Mouse (Mus musculus) embryonic facial prominence, embryonic 14.5 days (tissue): ENCODE results near the gene Pbld2. TPM values are rescaled to one million over a fixed set of nuclear protein-coding genes. Genes with fewer than 3 reads are reported as not detected.
"Not testable (repeated sequence)": the region's sequence is repeated elsewhere in the genome, so short reads cannot be mapped to it uniquely, and the experiment has no call there.

Source experiments
- ATAC-seq: fragments of 200-750 bp; cut with Nextera tagmentation; 2 replicates; pipeline ENCODE4 v1.8.0; 2017; ENCODE audit warnings: low read depth, moderate number of reproducible peaks, moderate TSS enrichment
- DNase-seq: peaks from one replicate; pipeline ENCODE4 v3.0.0-alpha.2; 2015; ENCODE audit warnings: low spot score
- H3K27ac ChIP-seq: fragments of 300-500 bp; sonication (generic); replicated peaks from 2 replicates; pipeline ENCODE4 v1.5.1; 2014; ENCODE audit warnings: low read depth, mild to moderate bottlenecking, low read length, moderate library complexity
- H3K27me3 ChIP-seq: fragments of 300-500 bp; sonication (generic); replicated peaks from 2 replicates; pipeline ENCODE4 v1.6.1; 2014; ENCODE audit warnings: low read length; ENCODE audit not compliant: control insufficient read depth, insufficient read depth
- H3K36me3 ChIP-seq: fragments of 300-500 bp; sonication (generic); 2 replicates; pipeline ENCODE4 v1.6.1; 2014; ENCODE audit warnings: low read length, mixed read lengths; ENCODE audit not compliant: control insufficient read depth, insufficient read depth
- H3K4me1 ChIP-seq: fragments of 300-500 bp; sonication (generic); 2 replicates; pipeline ENCODE4 v1.6.1; 2014; ENCODE audit warnings: antibody characterized with exemption, low read length; ENCODE audit not compliant: control insufficient read depth, insufficient read depth
- H3K4me2 ChIP-seq: fragments of 300-500 bp; sonication (generic); 2 replicates; pipeline ENCODE4 v1.6.1; 2014; ENCODE audit warnings: low read depth, mild to moderate bottlenecking, low read length, moderate library complexity, mixed read lengths
- H3K4me3 ChIP-seq: fragments of 300-500 bp; sonication (generic); 2 replicates; pipeline ENCODE4 v1.5.1; 2014; ENCODE audit warnings: low read depth, mild to moderate bottlenecking, low read length
- H3K9ac ChIP-seq: fragments of 300-500 bp; sonication (generic); 2 replicates; pipeline ENCODE4 v1.6.1; 2014; ENCODE audit warnings: low read depth, mild to moderate bottlenecking, low read length, moderate library complexity, mixed read lengths
- H3K9me3 ChIP-seq: fragments of 300-500 bp; sonication (generic); 2 replicates; pipeline ENCODE4 v1.6.1; 2016; ENCODE audit warnings: low read length; ENCODE audit not compliant: control insufficient read depth
- WGBS: fragments of 180-500 bp; shearing (Covaris S2); extraction: QIAGEN DNeasy Blood & Tissue Kit; methylation state at CpG from one replicate; pipeline ENCODE4 v1.1.7; 2014; 5-methylcytosine and 5-hydroxymethylcytosine counted together
- polyA plus RNA-seq: library from polyadenylated mRNA; unstranded; fragments of >200 nt; fragmentation: Nextera tagmentation; extraction: Ambion mirVana; gene quantifications from 2 replicates; pipeline ENCODE4 v1.2.1, GENCODE M21; 2014

The Pbld2 gene
- polyA plus RNA-seq, 1 experiment from 2014 or later, result 1.1 TPM

DNA sequence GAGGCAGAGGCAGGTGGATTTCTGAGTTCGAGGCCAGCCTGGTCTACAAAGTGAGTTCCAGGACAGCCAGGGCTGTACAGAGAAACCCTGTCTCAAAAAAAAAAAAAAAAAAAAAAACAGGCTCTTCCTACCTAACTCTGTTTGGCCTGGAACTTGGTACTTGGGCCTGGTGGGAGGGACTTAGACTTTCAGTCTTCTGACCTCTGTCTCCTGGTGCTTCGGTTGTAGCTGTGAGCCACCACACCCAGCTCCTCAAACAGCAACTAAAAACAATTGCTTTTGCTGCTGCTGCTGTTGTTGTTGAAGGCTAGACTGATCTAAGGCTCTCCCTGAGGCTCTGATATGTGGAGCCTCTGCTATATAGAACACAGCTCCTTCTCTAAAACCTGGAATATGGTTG, 25.0 kb downstream of the Pbld2 start:
- ATAC-seq (no peak), DNase-seq (no peak)
- Histone ChIP-seq H3K9ac (no peak overlapping the region), H3K9me3 (no peaks in the 10 kb centered on the region), H3K4me2 (no peak overlapping the region), H3K27me3 (no peaks in the 10 kb centered on the region), H3K27ac (no peak overlapping the region), H3K4me3 (no peak overlapping the region), H3K4me1 (no peaks in the 10 kb centered on the region), H3K36me3 (no peaks in the 10 kb centered on the region)
- 79% methylated on average over 1 of the region's 2 CpGs for WGBS

GRCm38 (mm10) chr10:63051267-63051666, 27.2 kb downstream of the Pbld2 start:
- no peaks in the 10 kb centered on the region for H3K27me3 ChIP-seq
- no peak overlapping the region for H3K4me3 ChIP-seq
- ATAC-seq (no peak), DNase-seq (no peak)
- 77% methylated on average over 7 of the region's 7 CpGs for whole genome bisulfite sequencing
- no peaks in the 10 kb centered on the region for H3K9me3 ChIP-seq
- H3K36me3 ChIP-seq, result no peaks in the 10 kb centered on the region
- H3K4me1 ChIP-seq, result no peaks in the 10 kb centered on the region
- H3K4me2 ChIP-seq, result no peak overlapping the region
- H3K9ac ChIP-seq, result no peak overlapping the region
- no peak overlapping the region for H3K27ac ChIP-seq

DNA sequence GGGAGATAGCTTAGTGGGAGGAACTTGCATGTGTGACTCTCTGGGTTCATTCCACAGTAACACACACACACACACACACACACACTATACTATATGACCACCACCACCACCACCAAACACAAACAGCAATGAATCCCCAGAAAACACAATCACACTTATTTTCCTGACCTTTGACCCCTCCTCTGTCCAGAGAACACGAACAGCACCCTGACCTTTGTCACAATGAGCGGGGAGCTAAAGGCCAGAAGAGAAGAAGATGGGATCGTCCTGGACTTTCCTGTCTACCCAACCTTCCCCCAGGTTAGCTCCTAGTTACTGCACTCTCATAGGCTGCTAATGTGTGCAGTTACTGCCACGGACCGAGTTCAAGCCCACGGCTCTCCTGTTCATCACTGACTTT, 27.9 kb downstream of the Pbld2 start:
- Histone ChIP-seq H3K9me3 (no peaks in the 10 kb centered on the region), H3K27me3 (no peaks in the 10 kb centered on the region), H3K4me1 (no peaks in the 10 kb centered on the region), H3K9ac (no peak overlapping the region), H3K36me3 (no peaks in the 10 kb centered on the region), H3K4me3 (no peak overlapping the region), H3K4me2 (no peak overlapping the region), H3K27ac (no peak overlapping the region)
- ATAC-seq, result no peak
- WGBS, result 77% methylated on average over 6 of the region's 6 CpGs
- DNase-seq, result no peak

DNA sequence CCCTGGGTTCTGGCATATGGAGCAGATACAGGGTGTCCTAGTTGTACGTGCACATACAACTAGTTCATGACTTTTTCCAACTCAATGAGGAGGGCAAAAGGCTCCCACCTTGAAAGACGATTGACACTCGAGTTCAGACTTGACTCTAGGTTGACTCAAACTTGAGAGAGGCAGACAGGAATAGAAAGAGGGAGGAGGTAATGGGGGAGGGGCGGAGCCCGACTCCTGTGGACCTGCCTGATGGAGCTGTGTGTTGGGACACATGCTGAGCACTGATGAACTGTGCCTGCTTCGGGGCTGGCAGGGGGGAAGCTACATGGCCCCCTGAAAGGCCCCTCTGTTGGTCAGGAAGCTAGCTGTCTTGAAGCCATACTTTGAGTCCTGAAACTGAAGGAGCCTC, 28.9 kb downstream of the Pbld2 start:
- Histone ChIP-seq H3K4me2 (no peak overlapping the region), H3K4me3 (no peak overlapping the region), H3K36me3 (no peaks in the 10 kb centered on the region), H3K27ac (no peak overlapping the region), H3K27me3 (no peaks in the 10 kb centered on the region), H3K9me3 (no peaks in the 10 kb centered on the region), H3K9ac (no peak overlapping the region), H3K4me1 (no peaks in the 10 kb centered on the region)
- 50% methylated on average over 6 of the region's 6 CpGs for WGBS
- ATAC-seq, result no peak
- DNase-seq, result no peak

DNA sequence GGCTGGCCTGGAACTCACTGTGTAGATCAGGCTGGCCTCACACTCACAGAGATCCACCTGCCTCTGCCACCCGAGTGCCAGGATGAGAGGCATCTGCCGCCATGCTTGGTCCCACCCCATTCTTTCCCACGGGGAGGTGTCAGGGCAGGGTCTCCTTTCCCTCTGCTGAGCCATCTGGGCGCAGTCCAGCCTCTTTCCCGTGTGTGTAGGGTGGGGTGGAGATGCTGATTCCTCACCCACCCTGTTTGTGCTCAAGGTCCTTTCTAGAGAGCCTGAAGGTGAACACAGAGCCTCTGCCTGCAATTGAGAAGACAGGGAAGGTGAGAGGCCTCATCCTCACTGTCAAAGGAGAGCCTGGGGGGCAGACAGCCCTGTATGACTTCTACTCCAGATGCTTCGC, 30.0 kb downstream of the Pbld2 start:
- WGBS, result 89% methylated on average over 6 of the region's 6 CpGs
- H3K27me3 ChIP-seq, H3K27ac ChIP-seq, H3K9me3 ChIP-seq, H3K4me3 ChIP-seq, ATAC-seq, H3K4me1 ChIP-seq, H3K9ac ChIP-seq, H3K36me3 ChIP-seq, DNase-seq, H3K4me2 ChIP-seq: not testable (repeated sequence)

GRCm38 (mm10) chr10:63054586-63054985, 30.5 kb downstream of the Pbld2 start:
- no peak overlapping the region for H3K4me2 ChIP-seq
- H3K9ac ChIP-seq, result no peak overlapping the region
- no peaks in the 10 kb centered on the region for H3K9me3 ChIP-seq
- WGBS, result 71% methylated on average over 2 of the region's 2 CpGs
- H3K4me3 ChIP-seq, result no peak overlapping the region
- no peak for DNase-seq
- no peaks in the 10 kb centered on the region for H3K4me1 ChIP-seq
- no peak overlapping the region for H3K27ac ChIP-seq
- no peak for ATAC-seq
- no peaks in the 10 kb centered on the region for H3K27me3 ChIP-seq
- H3K36me3 ChIP-seq, result no peaks in the 10 kb centered on the region

GRCm38 (mm10) chr10:63056966-63057750, 33.0 kb downstream of the Pbld2 start:
- WGBS, result 41% methylated on average over 24 of the region's 24 CpGs
- Histone ChIP-seq H3K4me1 (no peaks in the 10 kb centered on the region), H3K27ac (no peak overlapping the region), H3K27me3 (no peaks in the 10 kb centered on the region), H3K4me2 (no peak overlapping the region), H3K9me3 (no peaks in the 10 kb centered on the region), H3K9ac (no peak overlapping the region), H3K4me3 (no peak overlapping the region), H3K36me3 (no peaks in the 10 kb centered on the region)
- DNase-seq (peak; percentile 13), ATAC-seq (no peak)

DNA sequence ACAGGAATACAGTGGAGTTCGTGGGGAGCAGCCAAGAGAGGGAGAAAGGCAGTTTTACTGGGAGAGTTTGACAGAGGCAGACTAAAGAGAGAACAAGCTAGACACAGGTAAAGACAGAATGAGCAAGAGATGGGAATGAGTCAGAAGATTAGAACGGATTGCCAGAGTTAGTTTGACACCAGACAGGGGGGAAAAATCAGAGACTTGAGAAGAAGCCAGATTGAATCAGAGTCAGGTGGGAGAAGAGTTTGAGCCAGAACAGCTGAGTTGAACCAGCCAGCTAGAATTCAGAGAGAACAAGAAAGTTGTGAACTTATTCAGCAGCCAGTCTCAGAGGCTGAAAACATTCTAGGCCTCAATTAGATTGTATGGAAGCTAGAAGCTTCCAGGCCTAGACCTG, 35.7 kb downstream of the Pbld2 start, which contains the start of gene Pbld1:
Pbld1 (plus strand) TSS at position 301 of the 400 bp plus-strand sequence.
- Histone ChIP-seq H3K9me3 (no peaks in the 10 kb centered on the region), H3K27me3 (no peaks in the 10 kb centered on the region), H3K27ac (no peak within 1 kb of the TSS), H3K4me3 (no peak within 1 kb of the TSS), H3K4me2 (no peak within 1 kb of the TSS), H3K4me1 (no peaks in the 10 kb centered on the region), H3K9ac (no peak within 1 kb of the TSS), H3K36me3 (no peaks in the 10 kb centered on the region)
- DNase-seq (no peak), ATAC-seq (no peak)
- 77% methylated on average over 2 of the region's 2 CpGs for WGBS

DNA sequence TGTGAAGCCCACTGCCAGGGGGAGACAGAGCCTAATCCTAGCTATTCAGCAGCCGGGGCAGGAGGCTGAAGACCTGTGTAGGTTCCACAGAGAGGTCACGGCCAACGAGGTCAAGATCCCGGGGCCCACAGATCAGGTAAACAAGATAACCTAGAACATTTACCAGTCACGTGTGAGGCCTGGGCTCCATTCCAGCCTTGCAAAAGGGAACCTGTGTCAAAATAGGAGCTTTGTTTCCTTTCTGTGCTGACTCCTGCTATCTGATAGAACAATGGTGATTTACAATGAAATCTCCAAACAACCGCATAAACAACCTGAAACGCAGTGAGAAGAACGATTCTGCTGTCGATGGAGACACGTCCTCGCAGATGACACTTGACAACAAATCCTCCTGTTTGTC, 36.3 kb downstream of the Pbld2 start:
- Histone ChIP-seq H3K4me1 (no peaks in the 10 kb centered on the region), H3K9me3 (no peaks in the 10 kb centered on the region), H3K27me3 (no peaks in the 10 kb centered on the region), H3K4me2 (no peak overlapping the region), H3K36me3 (no peaks in the 10 kb centered on the region), H3K27ac (no peak overlapping the region), H3K9ac (no peak overlapping the region), H3K4me3 (no peak overlapping the region)
- no peak for DNase-seq
- 72% methylated on average over 11 of the region's 11 CpGs for WGBS
- no peak for ATAC-seq
